Mouse (Mus musculus): ENCODE data around the gene Trpm4.

The Trpm4 gene

DNA sequence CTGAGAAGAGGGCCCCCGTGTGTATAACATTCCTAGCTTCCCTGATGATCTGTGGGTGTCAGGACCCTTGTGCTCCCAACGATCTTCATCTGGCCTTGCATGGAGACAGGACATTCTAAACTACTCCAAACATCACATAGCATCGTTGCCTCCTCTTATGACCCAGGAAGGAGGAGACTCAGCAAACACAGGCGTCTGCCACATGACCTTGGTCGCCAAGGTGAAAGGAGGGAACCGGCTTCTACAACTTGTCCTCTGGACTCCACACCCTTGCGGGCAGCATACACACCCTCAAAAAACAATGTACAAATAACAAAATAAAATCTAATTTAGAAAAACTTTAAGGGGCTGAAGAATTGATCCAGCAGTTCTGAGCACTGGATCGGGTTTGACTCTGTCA is 21.6 kb downstream of the Trpm4 start:
- no peak for DNase-seq

DNA sequence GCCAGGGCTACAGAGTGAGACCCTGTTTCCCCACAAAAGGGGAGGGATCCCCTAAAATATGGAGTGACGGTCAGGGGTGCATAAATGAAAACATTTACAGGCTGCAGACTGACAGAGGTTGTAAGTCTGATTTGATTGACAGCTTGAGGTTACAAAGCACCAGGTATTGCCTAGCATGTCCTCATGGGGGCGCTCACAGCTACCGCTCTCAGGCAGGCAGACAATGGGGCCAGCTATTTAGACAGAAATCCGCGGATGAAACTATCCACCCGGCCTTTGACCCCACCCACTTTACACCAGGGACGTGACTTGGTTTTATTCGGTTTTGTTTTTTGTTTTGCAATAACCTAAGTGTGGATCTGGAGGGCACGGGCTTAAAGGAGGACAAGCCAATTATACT is 24.1 kb downstream of the Trpm4 start:
- peak; percentile 74 for DNase-seq

DNA sequence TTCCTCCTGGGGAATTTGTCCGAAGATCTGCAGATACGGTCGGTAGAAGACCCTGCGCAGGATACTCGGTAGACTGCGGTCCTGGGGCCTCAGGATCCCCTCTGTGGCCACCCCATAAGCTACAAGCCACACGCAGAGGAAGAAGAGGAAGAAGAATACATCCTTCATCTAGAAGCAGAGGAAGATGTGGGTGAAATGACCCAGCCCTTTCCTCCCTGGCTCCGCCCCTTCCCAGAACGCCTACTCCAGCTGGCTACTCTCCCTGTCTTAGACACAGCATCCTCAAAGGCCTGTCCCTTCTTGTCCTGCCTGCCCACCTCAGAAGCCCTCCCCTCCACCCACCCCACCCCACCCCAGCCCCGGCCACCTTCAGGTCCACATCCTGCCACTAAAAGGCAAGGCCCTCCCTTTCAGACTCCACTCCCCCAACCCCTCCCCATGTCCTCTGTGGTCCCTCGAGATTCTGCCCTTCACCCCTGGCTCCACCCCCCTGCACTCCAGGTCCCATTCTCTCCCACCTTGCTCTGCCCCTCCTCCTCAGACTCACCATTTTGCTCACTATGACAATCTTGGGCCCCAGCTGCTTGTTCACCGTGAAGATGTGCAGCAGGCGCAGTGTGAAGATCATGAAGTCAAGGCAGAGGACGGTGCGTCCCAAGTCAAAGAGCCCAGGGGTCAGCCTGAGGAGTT is 24.9 kb downstream of the Trpm4 start:
- DNase-seq: peak; percentile 37

DNA sequence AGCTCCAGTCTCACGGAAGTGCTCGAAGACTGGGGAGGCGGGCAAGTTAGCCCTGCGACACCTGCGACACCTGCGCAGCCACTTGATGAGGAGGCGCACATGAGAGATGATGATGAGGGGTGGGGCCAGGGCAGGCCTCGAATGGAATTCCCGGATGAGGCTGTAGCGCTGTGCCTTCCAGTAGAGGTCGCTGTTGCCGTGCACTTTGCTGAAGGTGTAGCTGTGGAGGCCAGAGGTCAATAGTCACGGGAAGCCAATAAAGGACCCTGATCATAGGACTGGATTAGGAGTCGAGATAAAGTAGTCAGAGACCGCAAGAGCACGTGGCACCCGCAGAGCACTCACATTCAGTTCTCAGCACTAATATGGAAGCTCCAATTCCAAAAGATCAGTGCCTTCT is 28.3 kb downstream of the Trpm4 start:
- DNase-seq: peak; percentile 86

DNA sequence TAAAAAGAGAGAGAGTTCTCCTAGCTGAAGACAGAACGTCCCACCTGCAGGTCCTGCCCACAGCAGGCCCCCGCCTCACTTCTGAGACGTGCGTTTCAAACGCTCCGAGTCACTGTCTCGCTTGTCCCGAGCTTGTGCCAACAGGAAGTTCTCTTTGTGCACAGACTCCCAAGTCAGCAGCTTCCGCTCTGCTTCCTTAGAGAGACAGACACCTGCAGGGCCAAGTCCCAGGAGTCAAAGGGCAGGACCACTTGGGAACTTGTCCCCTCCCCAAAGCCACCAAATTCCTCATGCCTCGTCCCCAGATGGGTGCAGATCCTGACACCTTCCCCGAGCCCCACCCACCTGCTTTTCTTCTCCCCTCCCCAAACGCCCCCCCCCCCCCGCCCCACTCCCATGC is 28.7 kb downstream of the Trpm4 start:
- no peak for DNase-seq

DNA sequence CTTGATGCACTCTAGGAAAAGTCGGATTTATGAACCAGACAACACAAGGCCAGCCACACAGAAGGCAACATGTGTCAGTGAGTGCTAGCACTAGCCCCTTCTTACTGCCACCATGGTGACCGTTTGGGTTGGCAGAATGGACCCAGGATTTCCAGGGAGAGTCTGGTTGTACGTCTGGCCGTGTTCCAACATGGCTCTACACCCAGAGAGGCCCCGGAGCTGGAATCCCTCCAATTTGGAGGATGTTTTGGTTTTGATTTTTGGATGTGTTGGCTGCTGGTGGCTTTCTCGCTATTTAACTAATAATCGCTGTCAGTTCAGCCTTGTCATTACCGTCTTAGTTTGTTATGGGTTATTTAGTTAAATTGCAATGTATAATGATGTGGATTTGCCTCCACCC is 31.0 kb downstream of the Trpm4 start:
- no peak for DNase-seq

DNA sequence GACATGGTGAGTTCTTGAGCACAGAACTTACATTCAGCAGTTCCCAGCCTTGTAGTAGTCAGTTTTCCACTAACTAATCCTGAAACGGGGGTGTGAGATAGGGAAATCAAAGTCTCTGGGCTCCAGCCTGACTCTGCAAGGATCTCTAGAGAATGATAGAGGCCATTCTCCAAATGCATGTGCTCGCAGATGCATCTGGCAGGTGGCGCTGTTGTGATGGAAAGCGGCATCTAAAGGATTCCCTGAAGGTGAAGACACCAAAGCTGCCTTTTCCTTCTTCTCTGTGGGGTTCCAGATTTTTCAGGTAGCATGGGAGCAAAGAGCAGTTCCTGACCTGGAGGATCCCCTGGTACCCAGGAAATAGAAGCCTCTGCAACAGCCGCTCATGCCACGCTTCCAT is 33.3 kb downstream of the Trpm4 start:
- peak; percentile 80 for DNase-seq

DNA sequence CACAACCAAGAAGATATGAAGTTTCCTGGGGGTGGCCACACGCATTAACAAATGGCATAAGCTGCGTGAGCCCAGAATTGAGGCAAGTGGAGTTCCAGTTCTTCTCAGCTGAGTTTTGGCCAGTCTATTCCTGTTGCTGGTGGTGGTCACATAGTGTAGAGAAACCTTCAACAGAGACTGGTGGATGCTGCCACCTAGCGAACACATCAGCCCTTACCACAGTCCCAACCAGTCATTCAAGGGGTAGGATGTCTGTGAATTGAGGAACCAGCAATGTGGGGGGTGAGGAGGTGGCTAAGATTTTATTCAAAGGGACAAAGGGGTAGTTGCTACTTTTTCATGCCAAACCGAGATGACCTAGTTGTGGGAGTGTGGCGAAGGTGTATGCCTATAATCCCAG is 33.8 kb downstream of the Trpm4 start:
- peak; percentile 73 for DNase-seq

DNA sequence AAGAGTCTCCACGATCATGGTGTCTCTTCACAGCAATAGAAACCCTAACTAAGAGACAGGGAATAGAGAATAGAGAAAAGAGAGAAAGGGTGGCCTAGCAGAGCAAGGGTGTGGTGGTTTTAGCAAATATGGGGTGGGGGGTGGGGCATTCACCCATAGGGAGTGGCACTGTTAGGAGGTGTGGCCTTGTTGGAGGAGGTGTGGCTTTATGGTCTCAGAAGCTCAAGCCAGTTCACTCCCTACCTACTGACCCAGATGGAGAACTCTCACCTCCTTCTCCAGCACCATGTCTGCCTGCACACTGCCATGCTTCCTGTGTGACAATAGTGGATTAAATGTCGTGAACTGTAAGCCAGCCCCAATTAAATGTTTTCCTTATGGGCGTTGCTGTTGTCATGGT is 36.0 kb downstream of the Trpm4 start:
- DNase-seq: no peak

DNA sequence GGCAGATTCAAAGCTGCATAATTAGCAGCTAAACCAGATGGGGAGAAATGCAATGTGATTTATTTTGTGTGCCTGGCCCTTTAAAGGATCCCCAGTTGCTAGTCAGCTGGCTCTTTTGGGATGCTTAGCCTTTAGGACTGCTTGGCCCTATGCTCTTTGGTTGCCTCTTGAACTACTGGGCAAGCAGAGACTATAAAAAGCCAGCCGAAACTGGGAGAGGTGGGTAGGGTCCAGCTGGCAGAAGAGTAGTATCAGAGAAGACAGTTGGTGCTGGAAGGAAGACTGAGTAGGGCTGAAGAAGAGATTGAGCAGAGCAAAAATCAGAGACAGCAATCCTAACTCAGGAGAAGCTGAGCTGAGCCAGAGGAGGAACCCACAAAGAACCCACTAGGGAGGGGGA is 37.0 kb downstream of the Trpm4 start:
- DNase-seq: no peak

DNA sequence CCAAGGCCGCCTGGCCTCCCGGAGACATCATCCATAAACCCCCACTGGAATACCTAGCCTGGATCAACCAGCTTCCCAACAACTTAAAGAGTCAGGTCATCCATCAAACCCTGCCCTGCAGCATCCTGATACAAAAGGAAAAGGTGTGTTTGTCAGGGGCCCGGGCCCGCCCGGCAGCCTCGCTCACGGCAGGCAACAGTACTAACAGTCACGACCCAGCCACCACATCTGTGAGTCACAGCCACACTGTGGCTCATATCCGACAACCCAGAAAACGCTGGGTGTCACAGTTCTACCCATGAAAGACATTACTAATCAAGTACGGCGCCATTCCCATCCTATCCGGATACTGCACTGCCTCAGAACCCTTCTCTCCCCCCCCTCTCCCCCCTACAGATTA is 47.1 kb downstream of the Trpm4 start:
- no peak for DNase-seq

DNA sequence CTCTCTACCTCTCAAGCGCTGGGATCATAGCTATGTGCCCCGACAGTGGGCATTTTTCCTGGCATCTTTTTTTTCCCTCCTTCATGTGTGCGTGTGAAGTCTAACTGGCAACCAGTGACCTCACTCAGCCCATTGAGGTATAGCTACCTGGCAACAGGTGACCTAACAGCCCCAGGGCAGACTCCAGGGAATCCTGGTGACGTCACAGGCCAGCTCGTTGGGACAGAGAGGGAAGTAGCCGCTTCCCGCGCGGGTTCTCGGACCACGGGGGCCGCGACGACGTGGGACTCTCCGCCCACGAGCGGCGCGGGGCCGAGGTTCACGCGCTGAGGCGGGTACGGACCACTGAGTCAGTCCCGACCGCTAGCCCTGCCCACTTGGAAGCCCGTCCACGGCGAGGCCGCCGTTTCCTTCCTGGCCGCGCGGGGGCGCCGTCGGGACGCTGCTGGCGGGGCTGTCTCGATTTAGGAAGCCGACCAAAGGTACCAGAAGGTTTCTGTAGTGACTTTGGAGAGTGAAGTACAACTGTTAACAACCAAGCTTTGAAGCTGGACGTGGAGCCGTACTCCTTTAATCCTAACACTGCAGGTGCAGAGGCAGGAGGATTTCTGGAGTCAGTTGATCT is 56.3 kb downstream of the Trpm4 start, which contains the start of gene Slc6a21:
TSS of gene Slc6a21 (plus strand) at position 378 of the 625 bp plus-strand sequence.
- DNase-seq: peak; percentile 88

DNA sequence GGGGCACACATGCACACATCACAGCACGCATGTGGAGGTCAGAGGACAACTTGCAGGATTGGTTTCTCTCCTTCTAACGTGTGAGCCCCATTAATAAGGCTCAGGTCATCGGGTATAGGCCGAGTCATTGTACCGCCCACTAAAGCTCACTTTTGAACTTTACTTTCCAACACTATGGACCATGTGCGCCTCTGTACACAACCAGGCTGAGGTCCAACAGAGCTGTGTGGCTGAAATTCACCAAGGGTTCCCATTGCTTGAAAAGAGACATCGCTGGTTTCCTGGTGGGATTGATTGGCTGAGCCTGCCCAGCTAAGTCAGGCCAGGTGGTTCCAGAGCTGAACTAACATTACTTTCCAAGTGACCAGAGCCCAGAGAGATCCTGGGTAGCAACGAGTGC is 59.9 kb downstream of the Trpm4 start:
- DNase-seq: no peak

DNA sequence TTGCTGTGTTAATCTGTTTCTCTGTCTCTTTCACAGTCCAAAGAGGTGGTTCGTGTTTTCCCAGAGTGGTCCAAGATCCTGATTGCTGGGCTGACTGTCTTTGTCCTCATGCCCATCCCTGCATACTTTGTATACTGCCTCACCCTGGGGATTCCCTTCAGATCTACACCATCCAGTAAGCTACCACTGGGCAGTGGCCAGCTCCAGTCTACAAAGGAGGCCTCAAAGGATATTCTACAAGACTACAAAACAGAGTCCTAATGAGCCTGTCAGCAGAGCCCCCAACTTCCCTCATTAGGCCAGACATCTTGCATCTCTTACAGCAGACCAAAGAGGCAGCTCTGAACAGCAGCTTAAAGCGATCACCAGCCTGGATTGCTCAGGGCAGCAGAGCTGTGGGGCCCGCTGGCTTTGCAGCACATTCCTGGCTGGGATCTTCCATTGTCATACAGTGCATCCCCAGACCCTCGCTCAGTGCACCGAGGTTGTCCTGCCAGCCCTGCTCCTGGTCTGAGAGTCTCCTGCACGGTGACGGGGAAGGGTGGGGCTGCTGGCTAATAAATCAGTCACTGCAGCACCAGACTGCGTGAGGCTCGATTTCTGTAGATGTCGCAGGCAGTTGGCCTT is 60.7 kb downstream of the Trpm4 start:
- DNase-seq: no peak

DNA sequence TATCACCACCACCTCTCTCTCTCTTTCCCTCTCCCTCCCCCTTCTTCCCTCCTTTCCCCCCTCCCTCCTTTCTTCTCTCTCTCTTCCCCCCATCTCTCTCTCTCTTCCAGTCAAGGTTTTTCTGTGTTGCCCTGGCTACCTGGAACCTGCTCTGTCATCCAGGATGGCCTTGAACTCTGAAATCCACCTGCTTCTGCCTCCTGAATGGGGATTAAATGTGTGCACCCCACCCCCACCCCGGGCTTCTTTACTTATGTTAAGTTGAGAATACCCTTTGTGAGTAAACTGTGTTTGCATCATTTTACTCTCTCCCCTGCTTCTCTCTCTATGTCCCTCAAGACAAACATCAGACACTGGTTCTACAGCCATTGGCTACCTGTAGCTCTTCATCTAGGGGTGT is 68.1 kb downstream of the Trpm4 start:
- no peak for DNase-seq

DNA sequence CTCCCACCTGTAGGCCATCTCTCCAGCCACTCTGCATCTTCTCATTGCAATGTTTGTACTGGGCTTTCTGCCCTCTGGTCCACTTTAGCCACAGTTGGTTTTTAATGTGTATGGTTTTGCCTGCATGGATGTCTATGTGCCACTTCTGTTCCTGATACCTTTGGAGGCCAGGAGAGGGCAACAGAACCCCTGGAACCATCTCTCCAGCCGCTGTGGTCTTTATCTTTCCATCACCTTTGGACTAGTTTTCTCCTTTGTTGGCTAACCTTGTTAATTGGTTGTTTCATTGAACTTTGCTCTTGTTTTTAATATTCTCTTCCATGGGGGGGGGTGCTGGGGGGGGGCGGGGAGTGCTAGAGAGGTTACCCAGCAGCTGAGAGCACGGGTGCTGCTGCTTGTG is 69.2 kb downstream of the Trpm4 start:
- no peak for DNase-seq

DNA sequence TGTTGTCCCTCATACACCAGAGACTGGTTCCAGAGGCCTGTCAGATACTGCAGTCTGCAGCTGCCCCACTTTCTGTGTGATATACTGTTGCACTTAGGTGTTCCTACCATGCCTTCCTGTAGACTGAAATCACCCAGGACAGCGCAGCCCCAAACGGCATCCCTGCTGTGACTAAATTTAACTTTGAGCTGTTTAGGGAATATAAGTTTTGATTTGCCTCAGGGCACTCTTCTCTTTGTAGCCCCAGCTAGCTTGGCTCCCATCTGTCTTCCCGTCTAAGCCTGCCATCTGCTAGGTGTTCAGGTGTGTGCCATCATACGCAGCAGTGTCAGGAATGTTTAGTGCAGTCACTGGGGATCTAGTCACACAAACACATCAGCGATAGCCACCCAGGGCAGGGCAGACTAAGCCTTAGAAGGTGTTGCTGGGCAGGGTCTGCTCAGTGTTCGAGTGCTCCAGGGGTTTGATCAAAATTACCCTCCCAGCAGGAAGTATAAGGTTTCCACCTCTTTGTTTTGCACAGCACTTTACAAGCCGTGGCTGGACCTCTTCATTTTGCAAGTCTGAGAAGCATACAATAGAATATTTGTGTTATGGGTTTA is 70.5 kb downstream of the Trpm4 start:
- DNase-seq: no peak

DNA sequence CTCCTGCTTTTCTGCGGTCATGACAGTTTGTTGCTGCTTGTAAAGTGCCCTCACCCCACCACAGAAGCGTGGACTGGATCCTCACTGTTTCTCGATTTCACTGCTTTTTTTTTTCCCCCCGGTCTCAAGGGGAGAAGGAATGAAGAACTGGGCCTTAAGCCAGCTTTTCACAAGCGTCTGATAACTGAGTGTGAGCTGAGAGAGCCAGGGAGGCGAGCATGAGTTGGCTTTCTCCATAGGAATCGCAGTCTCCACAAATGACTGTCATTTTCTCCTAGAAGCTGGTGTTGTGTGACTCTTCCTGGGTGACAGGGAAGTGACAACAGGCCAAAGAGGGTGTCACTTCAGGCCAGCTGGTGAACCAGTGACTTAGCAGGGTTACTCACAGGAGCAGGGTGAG is 71.3 kb downstream of the Trpm4 start:
- no peak for DNase-seq

DNA sequence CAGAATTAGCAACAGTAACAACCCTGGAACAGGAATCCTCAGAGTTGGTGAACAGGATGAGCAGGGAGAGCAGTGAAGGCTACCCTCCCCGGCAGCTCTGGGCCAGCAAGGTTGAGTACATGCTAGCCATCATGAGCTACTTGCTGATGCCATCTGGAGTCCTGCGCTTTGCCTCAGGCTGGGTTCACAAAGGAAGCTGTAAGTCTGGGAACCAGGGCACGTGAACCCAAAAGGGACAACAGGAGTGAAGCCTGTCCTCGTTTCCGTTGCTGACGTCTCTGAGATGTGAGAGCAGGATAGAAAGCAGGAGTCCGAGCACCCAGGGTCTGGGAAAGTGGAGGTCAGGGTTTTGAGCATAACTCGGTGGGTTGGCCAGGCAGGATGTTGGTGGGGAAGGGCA is 74.3 kb downstream of the Trpm4 start:
- DNase-seq: no peak

DNA sequence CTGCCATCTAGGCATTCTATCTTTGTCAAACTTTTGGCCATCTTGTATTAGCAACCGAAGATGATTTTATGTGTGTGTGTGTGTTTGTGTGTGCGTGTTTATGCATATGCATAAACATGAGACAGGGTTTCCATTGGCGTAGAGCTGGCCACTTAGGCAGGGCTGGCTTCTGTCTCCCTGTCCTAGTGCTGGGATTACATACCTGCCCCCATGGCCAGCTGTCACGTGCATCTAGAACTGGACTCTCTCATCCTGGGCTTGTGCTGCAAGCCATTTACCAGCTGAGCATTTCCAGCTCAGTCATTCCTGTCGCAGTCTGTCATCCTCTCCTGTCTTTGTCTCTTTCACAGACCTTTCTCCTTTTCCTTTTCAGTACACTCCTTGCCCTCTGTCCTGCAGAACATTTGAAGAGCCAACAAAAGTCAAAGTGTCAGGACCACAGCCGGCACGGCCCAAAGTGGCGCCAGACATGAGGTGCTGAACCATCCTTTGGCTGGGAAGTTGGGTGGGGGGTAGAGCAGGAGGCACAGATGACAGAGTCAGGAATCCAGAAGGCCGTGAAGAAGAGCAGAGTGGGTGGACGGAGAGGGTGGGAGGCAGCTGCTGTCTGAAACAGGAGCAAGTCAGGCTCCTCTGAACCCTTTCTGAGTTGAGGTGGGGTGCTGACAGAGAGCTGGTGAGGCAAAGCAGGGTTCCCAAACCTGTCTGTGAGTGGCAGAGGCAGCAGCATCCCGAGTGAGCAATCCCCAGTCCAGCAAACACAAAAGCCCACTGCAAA is 76.3 kb downstream of the Trpm4 start:
- no peak for DNase-seq

DNA sequence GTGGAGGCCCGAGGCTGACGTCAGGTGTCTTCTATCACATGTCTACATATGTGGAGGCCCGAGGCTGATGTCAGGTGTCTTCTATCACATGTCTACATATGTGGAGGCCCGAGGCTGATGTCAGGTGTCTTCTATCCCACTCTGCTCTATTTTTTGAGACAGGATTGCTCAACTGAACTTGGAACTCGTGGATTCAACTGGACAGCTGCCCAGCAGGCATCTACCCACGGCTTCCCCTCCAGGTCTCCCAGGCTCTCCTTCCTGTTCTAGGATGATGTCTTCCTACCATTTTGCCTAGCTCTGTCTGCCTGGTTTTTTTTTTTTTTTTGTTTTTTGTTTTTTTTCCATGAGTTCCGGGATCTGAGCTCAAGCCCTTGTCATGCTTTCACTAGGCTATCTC is 77.8 kb downstream of the Trpm4 start:
- DNase-seq: peak; percentile 72

DNA sequence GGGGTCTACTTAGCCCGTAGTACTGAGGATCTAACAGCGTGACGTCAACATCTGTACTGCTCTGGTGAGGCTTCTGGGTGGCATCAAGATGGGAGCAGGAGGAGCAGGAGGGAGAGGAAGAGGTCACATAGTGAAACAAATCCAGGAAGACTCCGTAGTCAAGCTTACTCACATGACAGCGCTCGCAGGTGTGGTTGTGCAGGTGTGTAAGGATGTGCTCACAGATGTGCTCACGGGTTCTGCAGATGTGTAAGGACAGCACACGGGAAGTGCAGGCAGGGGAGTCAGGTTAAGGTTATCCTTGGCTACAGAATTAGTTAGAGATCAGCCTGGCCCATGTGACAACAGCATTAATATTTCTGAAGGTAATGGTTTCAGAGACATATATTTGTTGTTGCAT is 79.8 kb downstream of the Trpm4 start:
- no peak for DNase-seq

Measured in lung, postnatal 36 days (tissue).